Mouse (Mus musculus) kidney, adult 2 months (tissue): Measurements from ENCODE around the gene Swi5. TPM values are rescaled to one million over a fixed set of nuclear protein-coding genes. Genes with fewer than 3 reads are reported as not detected.
A peak's percentile ranks its signal among the peaks of the same experiment; 100 is the strongest.

ENCODE experiments used
- DNase-seq: peaks from one replicate; pipeline ENCODE4 v3.0.0; 2021
- H3K27ac ChIP-seq: fragments of 200-500 bp; 2 replicates; pipeline ENCODE4 v1.5.1; 2012; ENCODE audit warnings: low read depth, low read length, control low read depth, inconsistent platforms; ENCODE audit not compliant: insufficient read depth
- H3K27me3 ChIP-seq: fragments of 200-500 bp; replicated peaks from 2 replicates; pipeline ENCODE4 v1.6.1; 2012; ENCODE audit warnings: mild to moderate bottlenecking, moderate library complexity, low read length, inconsistent platforms; ENCODE audit not compliant: control insufficient read depth, insufficient read depth
- H3K36me3 ChIP-seq: fragments of 200-500 bp; 2 replicates; pipeline ENCODE4 v1.6.1; 2012; ENCODE audit warnings: mild to moderate bottlenecking, moderate library complexity, low read length, inconsistent platforms; ENCODE audit not compliant: control insufficient read depth, insufficient read depth
- H3K4me1 ChIP-seq: fragments of 200-500 bp; 2 replicates; pipeline ENCODE4 v1.6.1; 2011; ENCODE audit warnings: low read length; ENCODE audit not compliant: control insufficient read depth, insufficient read depth
- H3K4me3 ChIP-seq: fragments of 200-500 bp; 2 replicates; pipeline ENCODE4 v1.5.1; 2011; ENCODE audit warnings: mild to moderate bottlenecking, low read depth, low read length, control low read depth; ENCODE audit not compliant: insufficient read depth
- CTCF ChIP-seq: fragments of 200-500 bp; conservative IDR thresholded peaks from 2 replicates; pipeline ENCODE4 v1.5.1; 2011; ENCODE audit warnings: low read depth, mild to moderate bottlenecking, control low read depth, low read length, moderate library complexity, mixed read lengths; ENCODE audit not compliant: insufficient read depth, insufficient read length
- POLR2A ChIP-seq: fragments of 200-500 bp; IDR thresholded peaks from one replicate; pipeline ENCODE4 v1.6.1; 2011; ENCODE audit warnings: low read depth, low read length, control low read depth
- WGBS: fragments of 180-500 bp; shearing (Covaris S2); methylation state at CpG from one replicate; pipeline ENCODE4 v1.1.7; 2018; 5-methylcytosine and 5-hydroxymethylcytosine counted together
- polyA plus RNA-seq: library from polyadenylated mRNA; depleted of rRNA; stranded (reverse); fragments of >200 nt; gene quantifications from 2 replicates; pipeline ENCODE4 v1.2.3, GENCODE M21; 2012

Swi5 gene
- polyA plus RNA-seq, 1 experiment, result 242 TPM

GRCm38 (mm10) chr2:32259657-32260417 is 28.0 kb downstream of the Swi5 start, which contains the start of gene Uck1:
Uck1 (minus strand) TSS chr2:32260159.
- 1% methylated on average over 59 of the region's 59 CpGs for WGBS
- H3K36me3 ChIP-seq, result 0 out of 2 replicates have a peak, but pooled peaks cover 4% of the 10 kb centered on the region
- TF ChIP-seq POLR2A, result no peak
- no peak for TF ChIP-seq CTCF
- peak; percentile 96 for DNase-seq
- H3K4me3 ChIP-seq, result peak within 1 kb of the TSS; percentile 67
- H3K4me1 ChIP-seq, result peaks cover 3% of the 10 kb centered on the region; the same call in 1 of the 2 replicates
- H3K27ac ChIP-seq, result peak within 1 kb of the TSS; percentile 41
- no peaks in the 10 kb centered on the region for H3K27me3 ChIP-seq

DNA sequence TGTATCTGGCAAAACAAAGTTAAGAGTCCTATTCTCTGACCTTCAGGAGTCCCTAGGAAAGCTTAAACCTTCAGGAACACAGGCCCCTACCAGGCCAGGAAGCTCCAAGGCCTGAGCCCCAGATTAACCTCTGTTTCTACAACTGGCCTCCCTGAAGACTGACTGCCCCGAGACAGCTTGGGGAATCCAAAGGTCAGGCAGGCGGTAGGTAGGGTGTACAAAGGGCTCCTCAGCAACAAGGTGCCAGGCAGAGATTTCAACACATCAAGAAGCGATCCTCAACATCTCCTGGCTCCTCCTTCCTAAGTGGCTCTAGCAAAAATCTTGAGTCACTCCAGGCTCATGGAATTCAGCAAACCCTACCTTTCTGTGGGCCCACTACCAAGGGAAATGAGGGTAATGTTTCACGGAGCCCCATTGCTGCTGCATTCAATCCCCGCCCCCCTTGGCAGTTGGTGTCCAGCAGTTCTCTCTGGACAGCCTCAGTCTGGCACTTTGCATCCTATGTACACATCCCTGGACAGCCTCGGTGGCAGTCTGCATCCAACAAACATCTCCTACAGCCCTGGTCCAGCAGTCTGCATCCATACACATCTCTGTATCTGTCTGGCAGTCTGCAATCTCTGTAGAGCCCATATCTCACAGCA is 28.9 kb downstream of the Swi5 start:
- peaks cover 3% of the 10 kb centered on the region; the same call in 1 of the 2 replicates for H3K4me1 ChIP-seq
- TF ChIP-seq POLR2A, result no peak
- TF ChIP-seq CTCF, result no peak

DNA sequence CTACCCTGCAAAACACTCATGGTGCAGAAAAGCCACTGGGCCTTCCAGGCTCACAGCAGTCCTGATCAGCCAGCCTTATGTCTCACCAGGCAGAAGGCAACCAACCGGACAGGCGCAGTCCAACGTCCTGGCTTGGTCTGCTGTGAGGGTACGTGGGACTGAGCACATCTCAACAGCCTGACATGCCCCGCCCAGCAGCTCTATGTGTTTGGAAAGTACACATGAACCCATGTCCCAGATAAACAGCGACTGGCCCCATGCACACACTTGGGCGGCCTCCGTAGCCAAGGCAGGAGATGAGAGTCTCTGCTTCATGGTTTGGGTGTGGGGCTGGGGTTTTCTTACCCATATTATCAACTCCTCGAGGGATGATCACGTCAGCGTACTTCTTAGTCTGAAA is 31.6 kb downstream of the Swi5 start:
- Histone ChIP-seq H3K27me3 (no peaks in the 10 kb centered on the region), H3K27ac (no peak overlapping the region), H3K4me3 (no peak overlapping the region), H3K4me1 (peaks cover 3% of the 10 kb centered on the region; the same call in 1 of the 2 replicates), H3K36me3 (0 out of 2 replicates have a peak, but pooled peaks cover 4% of the 10 kb centered on the region)
- TF ChIP-seq CTCF (no peak), POLR2A (no peak)
- no peak for DNase-seq
- WGBS, result 91% methylated on average over 11 of the region's 11 CpGs

More for the DNA sequence above, 28.9 kb downstream of the Swi5 start:
- Histone ChIP-seq H3K36me3 (0 out of 2 replicates have a peak, but pooled peaks cover 4% of the 10 kb centered on the region), H3K4me3 (peak overlapping the region; percentile 67), H3K27ac (peak overlapping the region; percentile 80), H3K27me3 (no peaks in the 10 kb centered on the region)
- WGBS, result 30% methylated on average over 6 of the region's 6 CpGs
- peak; percentile 87 for DNase-seq

GRCm38 (mm10) chr2:32254563-32254962 is 33.3 kb downstream of the Swi5 start:
- H3K27me3 ChIP-seq, result no peaks in the 10 kb centered on the region
- 76% methylated on average over 5 of the region's 5 CpGs for WGBS
- no peak overlapping the region for H3K4me3 ChIP-seq
- 0 out of 2 replicates have a peak, but pooled peaks cover 4% of the 10 kb centered on the region for H3K36me3 ChIP-seq
- H3K4me1 ChIP-seq, result peaks cover 3% of the 10 kb centered on the region; the same call in 1 of the 2 replicates
- DNase-seq, result no peak
- no peak overlapping the region for H3K27ac ChIP-seq
- TF ChIP-seq CTCF (no peak), POLR2A (no peak)

DNA sequence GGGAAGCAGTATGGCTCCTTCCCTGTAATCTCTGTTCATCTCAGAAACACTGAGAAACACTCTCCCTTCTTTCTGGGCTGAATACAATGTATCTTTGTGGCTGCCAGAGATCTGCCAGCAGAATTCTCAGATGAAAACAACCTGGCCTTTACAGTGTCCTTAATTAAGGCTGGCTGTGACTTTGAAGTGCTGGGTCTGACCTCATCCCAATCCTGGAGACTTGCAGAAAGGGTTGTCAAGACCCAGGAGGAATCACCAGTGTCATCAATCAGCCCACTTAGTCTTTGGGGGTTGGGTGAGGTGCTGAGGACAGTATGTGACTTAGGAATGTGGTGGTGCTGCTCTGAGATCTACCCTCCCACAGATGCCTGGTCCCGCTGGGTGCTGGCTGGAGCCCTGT is 34.5 kb downstream of the Swi5 start:
- no peak overlapping the region for H3K27ac ChIP-seq
- 73% methylated on average over 1 of the region's 1 CpGs for WGBS
- H3K4me1 ChIP-seq, result no peaks in the 10 kb centered on the region; the same call in 1 of the 2 replicates
- DNase-seq, result no peak
- no peaks in the 10 kb centered on the region for H3K27me3 ChIP-seq
- TF ChIP-seq POLR2A (no peak), CTCF (no peak)
- no peak overlapping the region for H3K4me3 ChIP-seq
- 0 out of 2 replicates have a peak, but pooled peaks cover 4% of the 10 kb centered on the region for H3K36me3 ChIP-seq

GRCm38 (mm10) chr2:32252658-32253057 is 35.2 kb downstream of the Swi5 start:
- 0 out of 2 replicates have a peak, but pooled peaks cover 2% of the 10 kb centered on the region for H3K36me3 ChIP-seq
- WGBS, result 79% methylated on average over 5 of the region's 5 CpGs

GRCm38 (mm10) chr2:32251791-32252527 is 35.9 kb downstream of the Swi5 start:
- Histone ChIP-seq H3K4me3 (no peak overlapping the region), H3K36me3 (no peaks in the 10 kb centered on the region; the same call in 1 of the 2 replicates), H3K27me3 (no peaks in the 10 kb centered on the region), H3K4me1 (no peaks in the 10 kb centered on the region), H3K27ac (no peak overlapping the region)
- DNase-seq, result peak; percentile 58
- 72% methylated on average over 12 of the region's 12 CpGs for WGBS
- TF ChIP-seq POLR2A (no peak), CTCF (no peak)

More at GRCm38 (mm10) chr2:32252658-32253057, 35.2 kb downstream of the Swi5 start:
- no peak for DNase-seq
- Histone ChIP-seq H3K27ac (no peak overlapping the region), H3K4me1 (no peaks in the 10 kb centered on the region), H3K4me3 (no peak overlapping the region), H3K27me3 (no peaks in the 10 kb centered on the region)
- TF ChIP-seq CTCF (no peak), POLR2A (no peak)
